Mouse (Mus musculus): ENCODE measurements around the gene Gm21083. TPM values are rescaled to one million over a fixed set of nuclear protein-coding genes. Genes with fewer than 3 reads are reported as not detected.
"Not testable (repeated sequence)": the region's sequence is repeated elsewhere in the genome, so short reads cannot be mapped to it uniquely, and the experiment has no call there.

The Gm21083 gene
- polyA plus RNA-seq, 1 experiment from 2014 or later: 0.35 TPM

GRCm38 (mm10) chr5:15602424-15602947 lies 25.4 kb downstream of the Gm21083 start:
- not testable (repeated sequence) for H3K27me3 ChIP-seq (ENCODE audit: control insufficient read depth, insufficient read depth, low read length); H3K4me1 ChIP-seq (ENCODE audit: control insufficient read depth in 2 of 2, insufficient read depth in 2 of 2, low read length in 2 of 2); H3K9ac ChIP-seq (ENCODE audit: low read length); H3K4me2 ChIP-seq (ENCODE audit: low read length); H3K36me3 ChIP-seq (ENCODE audit: control insufficient read depth, insufficient read depth, low read length); H3K4me3 ChIP-seq (ENCODE audit: control insufficient read depth in 1 of 2, insufficient read depth in 1 of 2, low read depth in 1 of 2, low read length in 2 of 2); H3K27ac ChIP-seq (replicated peaks in 1 of 2; ENCODE audit: control insufficient read depth in 1 of 2, insufficient read depth in 1 of 2, low read depth in 2 of 2, low read length in 2 of 2); ATAC-seq (ENCODE audit: insufficient number of reproducible peaks, insufficient read depth, low FRiP score, low read depth)
- WGBS: 44% methylated on average over 3 of the region's 3 CpGs
- peaks cover 19% of the 10 kb centered on the region for H3K9me3 ChIP-seq (ENCODE audit: control insufficient read depth, low read length)

DNA sequence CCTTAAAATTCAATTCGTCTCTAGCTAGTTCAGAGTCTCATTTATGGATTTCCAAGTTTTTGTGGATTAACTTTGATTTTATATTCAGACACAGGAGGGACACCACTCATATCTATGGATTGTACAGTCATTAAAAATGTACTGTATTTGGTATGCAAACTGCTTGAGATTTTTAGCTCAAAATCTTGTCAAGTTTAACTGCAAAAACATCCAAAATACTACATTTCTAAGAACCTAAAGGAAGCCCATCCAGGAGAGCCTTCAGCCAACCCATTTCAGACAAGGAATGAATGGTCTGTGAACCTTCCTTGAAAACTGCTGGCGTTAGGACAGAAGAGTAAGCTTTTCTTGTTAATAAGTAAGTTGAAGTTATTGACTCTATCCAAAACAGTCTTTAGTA lies 25.9 kb downstream of the Gm21083 start:
- WGBS: 38% methylated on average over 2 of the region's 2 CpGs

DNA sequence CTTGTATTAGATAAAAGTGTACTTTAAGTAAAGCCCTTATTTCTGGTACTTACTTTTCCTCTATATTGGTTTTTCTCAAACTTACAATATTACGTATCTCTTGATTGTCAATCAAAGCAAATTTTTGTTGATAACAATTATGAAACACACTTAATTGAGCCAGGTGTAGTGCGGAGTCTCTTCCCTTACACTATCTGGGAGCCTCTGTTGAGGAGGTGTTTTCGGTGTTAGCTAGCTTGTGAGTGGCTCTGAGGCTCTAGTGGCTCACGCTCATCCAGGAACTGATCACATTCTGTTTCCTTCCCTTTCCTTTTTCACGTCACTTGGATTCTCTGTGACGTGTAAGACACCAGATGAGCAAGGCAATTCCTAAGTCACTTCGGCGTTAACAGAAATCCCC lies 26.5 kb downstream of the Gm21083 start:
- not testable (repeated sequence) for H3K27ac ChIP-seq (replicated peaks in 1 of 2; ENCODE audit: control insufficient read depth in 1 of 2, insufficient read depth in 1 of 2, low read depth in 2 of 2, low read length in 2 of 2); ATAC-seq (ENCODE audit: insufficient number of reproducible peaks, insufficient read depth, low FRiP score, low read depth); H3K4me2 ChIP-seq (ENCODE audit: low read length); H3K9ac ChIP-seq (ENCODE audit: low read length); H3K27me3 ChIP-seq (ENCODE audit: control insufficient read depth, insufficient read depth, low read length); H3K36me3 ChIP-seq (ENCODE audit: control insufficient read depth, insufficient read depth, low read length); H3K4me3 ChIP-seq (ENCODE audit: control insufficient read depth in 1 of 2, insufficient read depth in 1 of 2, low read depth in 1 of 2, low read length in 2 of 2); H3K4me1 ChIP-seq (ENCODE audit: control insufficient read depth in 2 of 2, insufficient read depth in 2 of 2, low read length in 2 of 2)
- 63% methylated on average over 8 of the region's 8 CpGs for WGBS
- peaks cover 19% of the 10 kb centered on the region for H3K9me3 ChIP-seq (ENCODE audit: control insufficient read depth, low read length)

More for the DNA sequence above, 25.9 kb downstream of the Gm21083 start:
- not testable (repeated sequence) for H3K27ac ChIP-seq (replicated peaks in 1 of 2; ENCODE audit: control insufficient read depth in 1 of 2, insufficient read depth in 1 of 2, low read depth in 2 of 2, low read length in 2 of 2); H3K4me1 ChIP-seq (ENCODE audit: control insufficient read depth in 2 of 2, insufficient read depth in 2 of 2, low read length in 2 of 2); H3K27me3 ChIP-seq (ENCODE audit: control insufficient read depth, insufficient read depth, low read length); H3K9ac ChIP-seq (ENCODE audit: low read length); H3K4me2 ChIP-seq (ENCODE audit: low read length); H3K4me3 ChIP-seq (ENCODE audit: control insufficient read depth in 1 of 2, insufficient read depth in 1 of 2, low read depth in 1 of 2, low read length in 2 of 2); H3K36me3 ChIP-seq (ENCODE audit: control insufficient read depth, insufficient read depth, low read length); ATAC-seq (ENCODE audit: insufficient number of reproducible peaks, insufficient read depth, low FRiP score, low read depth)
- peaks cover 19% of the 10 kb centered on the region for H3K9me3 ChIP-seq (ENCODE audit: control insufficient read depth, low read length)

- peak; percentile 81; the same call in 1 of the 2 replicates for ATAC-seq (ENCODE audit: insufficient number of reproducible peaks, insufficient read depth, low FRiP score, low read depth)
- WGBS: 61% methylated on average over 5 of the region's 6 CpGs
- H3K27ac ChIP-seq (replicated peaks in 1 of 2; ENCODE audit: control insufficient read depth in 1 of 2, insufficient read depth in 1 of 2, low read depth in 2 of 2, low read length in 2 of 2); H3K4me3 ChIP-seq (ENCODE audit: control insufficient read depth in 1 of 2, insufficient read depth in 1 of 2, low read depth in 1 of 2, low read length in 2 of 2); H3K4me2 ChIP-seq (ENCODE audit: low read length); H3K4me1 ChIP-seq (ENCODE audit: control insufficient read depth in 2 of 2, insufficient read depth in 2 of 2, low read length in 2 of 2); H3K9ac ChIP-seq (ENCODE audit: low read length); H3K36me3 ChIP-seq (ENCODE audit: control insufficient read depth, insufficient read depth, low read length); H3K27me3 ChIP-seq (ENCODE audit: control insufficient read depth, insufficient read depth, low read length): not testable (repeated sequence)
- H3K9me3 ChIP-seq (ENCODE audit: control insufficient read depth, low read length): peaks cover 12% of the 10 kb centered on the region
Measured at GRCm38 (mm10) chr5:15606677-15607076, 29.5 kb downstream of the Gm21083 start.

GRCm38 (mm10) chr5:15610695-15611094 lies 33.6 kb downstream of the Gm21083 start:
- WGBS: 2% methylated on average over 1 of the region's 1 CpGs
- H3K36me3 ChIP-seq (ENCODE audit: control insufficient read depth, insufficient read depth, low read length); H3K27me3 ChIP-seq (ENCODE audit: control insufficient read depth, insufficient read depth, low read length); ATAC-seq (ENCODE audit: insufficient number of reproducible peaks, insufficient read depth, low FRiP score, low read depth); H3K27ac ChIP-seq (replicated peaks in 1 of 2; ENCODE audit: control insufficient read depth in 1 of 2, insufficient read depth in 1 of 2, low read depth in 2 of 2, low read length in 2 of 2); H3K4me1 ChIP-seq (ENCODE audit: control insufficient read depth in 2 of 2, insufficient read depth in 2 of 2, low read length in 2 of 2); H3K4me2 ChIP-seq (ENCODE audit: low read length); H3K4me3 ChIP-seq (ENCODE audit: control insufficient read depth in 1 of 2, insufficient read depth in 1 of 2, low read depth in 1 of 2, low read length in 2 of 2); H3K9ac ChIP-seq (ENCODE audit: low read length); H3K9me3 ChIP-seq (ENCODE audit: control insufficient read depth, low read length): not testable (repeated sequence)

DNA sequence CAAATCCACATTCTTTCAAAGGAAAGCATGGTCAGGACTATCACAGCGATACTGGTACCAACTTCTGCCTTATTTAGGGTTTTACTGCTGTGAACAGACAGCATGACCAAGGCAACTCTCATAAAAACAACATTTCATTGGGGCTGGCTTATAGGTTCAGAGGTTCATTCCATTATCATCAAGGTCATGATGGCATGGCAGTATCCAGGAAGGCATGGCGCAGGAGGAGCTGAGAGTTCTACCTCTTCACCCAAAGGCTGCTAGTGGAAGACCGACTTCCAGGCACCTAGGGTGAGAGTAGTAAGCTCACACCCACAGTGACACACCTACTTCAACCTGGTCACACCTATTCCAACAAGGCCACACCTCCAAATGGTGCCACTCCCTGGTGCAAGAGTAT lies 39.1 kb downstream of the Gm21083 start:
- not testable (repeated sequence) for H3K4me3 ChIP-seq (ENCODE audit: control insufficient read depth in 1 of 2, insufficient read depth in 1 of 2, low read depth in 1 of 2, low read length in 2 of 2); H3K4me1 ChIP-seq (ENCODE audit: control insufficient read depth in 2 of 2, insufficient read depth in 2 of 2, low read length in 2 of 2); H3K27ac ChIP-seq (replicated peaks in 1 of 2; ENCODE audit: control insufficient read depth in 1 of 2, insufficient read depth in 1 of 2, low read depth in 2 of 2, low read length in 2 of 2); H3K9me3 ChIP-seq (ENCODE audit: control insufficient read depth, low read length); H3K27me3 ChIP-seq (ENCODE audit: control insufficient read depth, insufficient read depth, low read length); H3K36me3 ChIP-seq (ENCODE audit: control insufficient read depth, insufficient read depth, low read length); ATAC-seq (ENCODE audit: insufficient number of reproducible peaks, insufficient read depth, low FRiP score, low read depth); H3K4me2 ChIP-seq (ENCODE audit: low read length); H3K9ac ChIP-seq (ENCODE audit: low read length)
- 66% methylated on average over 3 of the region's 3 CpGs for WGBS

DNA sequence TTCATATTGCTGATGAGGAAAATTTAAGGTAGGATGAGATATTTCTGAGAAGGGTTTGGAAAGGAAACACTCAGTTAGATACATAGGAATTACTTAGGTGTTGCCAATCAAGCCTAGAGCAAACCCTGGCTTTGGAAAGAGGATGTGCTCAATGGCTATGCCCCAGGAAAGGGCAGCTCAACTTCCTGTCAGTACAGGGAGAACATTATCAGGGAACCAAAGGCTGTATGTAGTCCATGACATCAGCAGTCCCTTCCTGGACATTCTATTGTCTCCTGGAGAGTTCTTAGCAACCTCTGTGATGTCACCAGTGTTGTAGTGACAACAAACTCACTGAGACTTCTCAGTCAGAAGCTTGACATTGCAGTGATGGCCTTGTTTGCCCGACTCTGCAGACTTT lies 41.6 kb downstream of the Gm21083 start, which contains the start of gene Speer4d:
Speer4d (plus strand) TSS at position 301 of the 400 bp plus-strand sequence.
- not testable (repeated sequence) for H3K9ac ChIP-seq (ENCODE audit: low read length); H3K27ac ChIP-seq (replicated peaks in 1 of 2; ENCODE audit: control insufficient read depth in 1 of 2, insufficient read depth in 1 of 2, low read depth in 2 of 2, low read length in 2 of 2); H3K27me3 ChIP-seq (ENCODE audit: control insufficient read depth, insufficient read depth, low read length); H3K4me3 ChIP-seq (ENCODE audit: control insufficient read depth in 1 of 2, insufficient read depth in 1 of 2, low read depth in 1 of 2, low read length in 2 of 2); H3K36me3 ChIP-seq (ENCODE audit: control insufficient read depth, insufficient read depth, low read length); ATAC-seq (ENCODE audit: insufficient number of reproducible peaks, insufficient read depth, low FRiP score, low read depth); H3K9me3 ChIP-seq (ENCODE audit: control insufficient read depth, low read length); H3K4me2 ChIP-seq (ENCODE audit: low read length); H3K4me1 ChIP-seq (ENCODE audit: control insufficient read depth in 2 of 2, insufficient read depth in 2 of 2, low read length in 2 of 2)
- 54% methylated on average over 1 of the region's 1 CpGs for WGBS

- not testable (repeated sequence) for H3K36me3 ChIP-seq (ENCODE audit: control insufficient read depth, insufficient read depth, low read length); H3K4me2 ChIP-seq (ENCODE audit: low read length); ATAC-seq (ENCODE audit: insufficient number of reproducible peaks, insufficient read depth, low FRiP score, low read depth); H3K27ac ChIP-seq (replicated peaks in 1 of 2; ENCODE audit: control insufficient read depth in 1 of 2, insufficient read depth in 1 of 2, low read depth in 2 of 2, low read length in 2 of 2); H3K27me3 ChIP-seq (ENCODE audit: control insufficient read depth, insufficient read depth, low read length); H3K4me3 ChIP-seq (ENCODE audit: control insufficient read depth in 1 of 2, insufficient read depth in 1 of 2, low read depth in 1 of 2, low read length in 2 of 2); H3K4me1 ChIP-seq (ENCODE audit: control insufficient read depth in 2 of 2, insufficient read depth in 2 of 2, low read length in 2 of 2); H3K9ac ChIP-seq (ENCODE audit: low read length); H3K9me3 ChIP-seq (ENCODE audit: control insufficient read depth, low read length)
- 19% methylated on average over 1 of the region's 1 CpGs for WGBS
Measured at GRCm38 (mm10) chr5:15628136-15628535, 51.0 kb downstream of the Gm21083 start.

All from heart, embryonic 14.5 days (tissue).